Mouse (Mus musculus) stomach, postnatal 0 days (tissue): ENCODE data around the gene Brd9. TPM values are rescaled to one million over a fixed set of nuclear protein-coding genes. Genes with fewer than 3 reads are reported as not detected.

Experiments
- ATAC-seq: fragments of 200-750 bp; cut with Nextera tagmentation; 2 replicates; pipeline ENCODE4 v1.8.0; 2017; ENCODE audit not compliant: low FRiP score, low TSS enrichment
- DNase-seq: peaks from one replicate; pipeline ENCODE4 v3.0.0-alpha.2; 2016; ENCODE audit warnings: low spot score
- H3K27ac ChIP-seq: fragments of 300-500 bp; sonication (generic); replicated peaks from 2 replicates; pipeline ENCODE4 v1.5.1; 2014; ENCODE audit warnings: mild to moderate bottlenecking, control low read depth
- H3K27me3 ChIP-seq: fragments of 300-500 bp; sonication (generic); 2 replicates; pipeline ENCODE4 v1.6.1; 2014; ENCODE audit warnings: low read length; ENCODE audit not compliant: control insufficient read depth, insufficient read depth
- H3K36me3 ChIP-seq: fragments of 300-500 bp; sonication (generic); 2 replicates; pipeline ENCODE4 v1.6.1; 2014; ENCODE audit warnings: low read length, mixed read lengths; ENCODE audit not compliant: control insufficient read depth, insufficient read depth
- H3K4me1 ChIP-seq: fragments of 300-500 bp; sonication (generic); replicated peaks from 2 replicates; pipeline ENCODE4 v1.6.1; 2014; ENCODE audit warnings: antibody characterized with exemption; ENCODE audit not compliant: control insufficient read depth, insufficient read depth
- H3K4me2 ChIP-seq: fragments of 300-500 bp; sonication (generic); replicated peaks from 2 replicates; pipeline ENCODE4 v1.6.1; 2014; ENCODE audit warnings: low read depth, mild to moderate bottlenecking, control low read depth, moderate library complexity
- H3K4me3 ChIP-seq: fragments of 300-500 bp; sonication (generic); 2 replicates; pipeline ENCODE4 v1.5.1; 2014; ENCODE audit warnings: low read depth, low read length, control low read depth
- H3K9ac ChIP-seq: fragments of 300-500 bp; sonication (generic); 2 replicates; pipeline ENCODE4 v1.6.1; 2014; ENCODE audit warnings: mild to moderate bottlenecking, low read length, control low read depth, mixed read lengths
- H3K9me3 ChIP-seq: fragments of 300-500 bp; sonication (generic); 2 replicates; pipeline ENCODE4 v1.6.1; 2016; ENCODE audit warnings: low read length; ENCODE audit not compliant: control insufficient read depth
- CTCF ChIP-seq: IDR thresholded peaks from 2 replicates; pipeline ENCODE4 v1.5.1; 2016; ENCODE audit warnings: antibody characterized with exemption, low read depth, mild to moderate bottlenecking, moderate library complexity
- EP300 ChIP-seq: optimal IDR thresholded peaks from 2 replicates; pipeline ENCODE3; 2016; ENCODE audit warnings: antibody characterized with exemption
- WGBS: fragments of 180-500 bp; shearing (Covaris S2); extraction: QIAGEN DNeasy Blood & Tissue Kit; methylation state at CpG from one replicate; pipeline ENCODE4 v1.1.7; 2014; 5-methylcytosine and 5-hydroxymethylcytosine counted together
- polyA plus RNA-seq: library from polyadenylated mRNA; unstranded; fragments of >200 nt; fragmentation: Nextera tagmentation; extraction: Ambion mirVana; gene quantifications from 2 replicates; pipeline ENCODE4 v1.2.1, GENCODE M21; 2015

The Brd9 gene
- polyA plus RNA-seq, 1 experiment from 2014 or later = 21.7 TPM

- no peak for DNase-seq
- 93% methylated on average over 1 of the region's 1 CpGs for WGBS
- ATAC-seq = no peak
- H3K4me1 ChIP-seq = no peaks in the 10 kb centered on the region
- H3K27me3 ChIP-seq = no peaks in the 10 kb centered on the region
- H3K4me2 ChIP-seq = no peak overlapping the region
- H3K9ac ChIP-seq = no peak overlapping the region
- no peak overlapping the region for H3K4me3 ChIP-seq
- H3K9me3 ChIP-seq = no peaks in the 10 kb centered on the region
- no peak for TF ChIP-seq EP300
- TF ChIP-seq CTCF = no peak
- no peak overlapping the region for H3K27ac ChIP-seq
- peaks cover 16% of the 10 kb centered on the region; the same call in 1 of the 2 replicates for H3K36me3 ChIP-seq
Measured at GRCm38 (mm10) chr13:73953551-73954130, 16.0 kb downstream of the Brd9 start.

DNA sequence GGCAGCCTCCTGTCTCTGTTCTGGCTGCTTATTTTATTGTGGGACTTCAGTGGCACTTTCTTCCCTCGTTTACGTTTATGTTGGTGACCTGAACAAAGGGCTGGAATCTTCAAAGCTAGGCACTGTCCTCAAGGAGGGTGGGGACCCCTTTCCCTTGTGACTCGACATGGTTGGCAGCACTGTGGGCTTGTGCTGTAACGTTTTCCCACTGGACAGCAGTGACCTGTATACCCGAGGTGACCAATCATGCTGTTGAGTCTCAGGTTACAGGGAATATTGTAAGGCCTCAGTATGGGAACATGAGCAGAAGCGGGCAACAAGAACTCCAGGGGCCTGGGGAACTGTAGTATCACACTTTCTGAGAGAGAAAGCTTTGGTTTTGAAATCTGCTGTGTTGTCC, 17.1 kb downstream of the Brd9 start:
- no peak overlapping the region for H3K9ac ChIP-seq
- no peaks in the 10 kb centered on the region for H3K4me1 ChIP-seq
- no peaks in the 10 kb centered on the region for H3K9me3 ChIP-seq
- no peak overlapping the region for H3K4me3 ChIP-seq
- no peak overlapping the region for H3K4me2 ChIP-seq
- DNase-seq (no peak), ATAC-seq (no peak)
- H3K27ac ChIP-seq = no peak overlapping the region
- peaks cover 16% of the 10 kb centered on the region; the same call in 1 of the 2 replicates for H3K36me3 ChIP-seq
- TF ChIP-seq CTCF (no peak), EP300 (no peak)
- no peaks in the 10 kb centered on the region for H3K27me3 ChIP-seq
- 65% methylated on average over 6 of the region's 6 CpGs for WGBS

GRCm38 (mm10) chr13:73955531-73955930, 17.9 kb downstream of the Brd9 start:
- 92% methylated on average over 5 of the region's 5 CpGs for WGBS
- peaks cover 22% of the 10 kb centered on the region; the same call in 1 of the 2 replicates for H3K36me3 ChIP-seq
- no peak overlapping the region for H3K4me3 ChIP-seq
- H3K9ac ChIP-seq = no peak overlapping the region
- TF ChIP-seq EP300 = no peak
- no peak for TF ChIP-seq CTCF
- H3K4me2 ChIP-seq = no peak overlapping the region
- H3K27me3 ChIP-seq = no peaks in the 10 kb centered on the region
- DNase-seq (no peak), ATAC-seq (no peak)
- no peaks in the 10 kb centered on the region for H3K4me1 ChIP-seq
- no peak overlapping the region for H3K27ac ChIP-seq
- no peaks in the 10 kb centered on the region for H3K9me3 ChIP-seq

DNA sequence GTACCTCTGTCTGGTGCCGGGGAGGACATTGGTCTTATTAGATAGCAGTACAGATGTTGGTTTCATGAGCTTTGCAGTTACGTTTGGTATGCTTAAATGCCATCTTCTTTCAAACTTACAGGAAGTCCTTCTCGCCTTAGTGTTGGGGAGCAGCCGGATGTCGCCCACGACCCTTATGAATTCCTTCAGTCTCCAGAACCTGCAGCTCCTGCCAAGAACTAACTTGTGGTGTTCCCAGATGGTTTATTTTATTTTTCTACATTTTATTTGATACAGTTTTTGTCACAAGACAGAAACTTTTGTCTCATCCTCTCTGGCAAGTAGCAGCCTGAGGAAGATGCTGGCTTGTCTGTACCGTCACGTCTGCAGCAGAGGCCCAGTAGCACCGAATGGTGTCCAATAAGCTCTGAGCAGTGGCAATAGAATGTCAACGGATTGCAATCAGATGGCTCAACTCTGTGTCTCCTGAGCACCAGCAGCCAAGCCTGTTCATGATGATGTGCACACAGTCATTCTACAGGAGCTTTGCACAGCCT, 22.6 kb downstream of the Brd9 start:
- ATAC-seq = no peak
- Histone ChIP-seq H3K4me1 (no peaks in the 10 kb centered on the region), H3K27ac (no peak overlapping the region), H3K27me3 (no peaks in the 10 kb centered on the region), H3K9ac (no peak overlapping the region), H3K4me3 (no peak overlapping the region), H3K36me3 (peaks cover 20% of the 10 kb centered on the region; the same call in 1 of the 2 replicates), H3K9me3 (no peaks in the 10 kb centered on the region), H3K4me2 (no peak overlapping the region)
- TF ChIP-seq CTCF (no peak), EP300 (no peak)
- WGBS = 89% methylated on average over 10 of the region's 10 CpGs
- DNase-seq = no peak

DNA sequence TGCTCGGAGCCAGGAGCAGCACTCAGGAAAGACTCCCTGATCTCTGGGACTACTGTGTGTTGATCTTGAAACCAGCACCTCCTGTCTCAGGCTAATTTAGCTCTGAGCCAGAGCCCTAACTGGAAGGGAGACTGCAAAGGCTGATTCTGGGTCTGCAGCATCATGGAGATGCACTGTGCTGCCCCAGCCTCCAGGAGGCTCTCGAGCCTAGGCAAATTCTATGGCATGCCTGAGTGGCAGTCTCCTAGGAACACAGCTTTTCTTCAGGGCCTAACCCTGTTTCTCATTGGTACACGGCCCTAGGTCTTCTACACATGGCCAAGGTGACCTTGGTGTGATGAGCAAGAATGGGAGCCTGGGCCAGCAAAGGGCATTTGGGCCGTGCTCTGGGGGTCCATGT, 23.6 kb downstream of the Brd9 start:
- peaks cover 18% of the 10 kb centered on the region; the same call in 1 of the 2 replicates for H3K36me3 ChIP-seq
- DNase-seq (no peak), ATAC-seq (peak; percentile 34; the same call in 1 of the 2 replicates)
- H3K9ac ChIP-seq = no peak overlapping the region
- TF ChIP-seq CTCF (peak; percentile 56), EP300 (no peak)
- no peak overlapping the region for H3K4me2 ChIP-seq
- no peak overlapping the region for H3K4me3 ChIP-seq
- no peak overlapping the region for H3K27ac ChIP-seq
- H3K27me3 ChIP-seq = no peaks in the 10 kb centered on the region
- no peaks in the 10 kb centered on the region for H3K4me1 ChIP-seq
- 84% methylated on average over 4 of the region's 4 CpGs for WGBS
- no peaks in the 10 kb centered on the region for H3K9me3 ChIP-seq

DNA sequence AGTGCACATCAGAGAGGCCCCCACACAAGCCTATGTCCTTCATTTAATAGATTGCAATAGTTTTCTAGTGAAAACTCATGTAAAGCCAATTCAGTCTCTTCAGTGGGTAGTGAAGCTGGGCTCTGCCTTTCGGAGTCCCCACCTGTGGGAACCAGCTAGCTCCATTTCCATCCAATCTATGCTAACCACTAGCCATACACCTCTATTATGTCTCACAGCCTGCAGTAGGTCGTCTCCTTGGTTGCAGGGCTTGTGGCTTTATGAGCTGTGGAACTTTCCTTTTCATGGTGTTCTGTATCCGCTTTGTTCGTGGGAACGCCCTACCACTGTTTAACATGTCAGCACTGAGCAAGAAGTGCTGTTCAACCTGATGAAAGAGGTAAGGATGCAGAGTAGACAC, 25.9 kb downstream of the Brd9 start, which contains the start of gene Zdhhc11:
Gene Zdhhc11 (plus strand): TSS at position 301 of the 400 bp plus-strand sequence.
- 77% methylated on average over 5 of the region's 5 CpGs for WGBS
- H3K4me3 ChIP-seq = no peak within 1 kb of the TSS
- no peak within 1 kb of the TSS for H3K4me2 ChIP-seq
- no peak within 1 kb of the TSS for H3K9ac ChIP-seq
- TF ChIP-seq EP300 (no peak), CTCF (no peak)
- no peaks in the 10 kb centered on the region for H3K9me3 ChIP-seq
- no peak for DNase-seq
- H3K4me1 ChIP-seq = no peaks in the 10 kb centered on the region
- peaks cover 6% of the 10 kb centered on the region; the same call in 1 of the 2 replicates for H3K36me3 ChIP-seq
- H3K27ac ChIP-seq = no peak within 1 kb of the TSS
- no peak for ATAC-seq
- H3K27me3 ChIP-seq = no peaks in the 10 kb centered on the region
